Mouse (Mus musculus) left cerebral cortex, postnatal 25 days (tissue): ENCODE data around the gene Tspan18. TPM values are rescaled to one million over a fixed set of nuclear protein-coding genes. Genes with fewer than 3 reads are reported as not detected.

Experiments
- DNase-seq, 2 experiments: peaks; one replicate each; pipeline ENCODE4 v3.0.0; 2022; ENCODE audit warnings: low spot score in 2 of 2, mixed read lengths in 1 of 2
- intact Hi-C: fragments of 180-260 bp; cut with DNase I; formaldehyde crosslinking; loops from one replicate; pipeline ENCODE4 v1.15.1; 2025
- total RNA-seq, 2 experiments: library from RNA; stranded (reverse); gene quantifications; 2 replicates each; pipeline ENCODE4 v1.2.3; 2021

The Tspan18 gene
- total RNA-seq, 2 experiments from 2014 or later = 1.9 to 2.2 TPM

DNA sequence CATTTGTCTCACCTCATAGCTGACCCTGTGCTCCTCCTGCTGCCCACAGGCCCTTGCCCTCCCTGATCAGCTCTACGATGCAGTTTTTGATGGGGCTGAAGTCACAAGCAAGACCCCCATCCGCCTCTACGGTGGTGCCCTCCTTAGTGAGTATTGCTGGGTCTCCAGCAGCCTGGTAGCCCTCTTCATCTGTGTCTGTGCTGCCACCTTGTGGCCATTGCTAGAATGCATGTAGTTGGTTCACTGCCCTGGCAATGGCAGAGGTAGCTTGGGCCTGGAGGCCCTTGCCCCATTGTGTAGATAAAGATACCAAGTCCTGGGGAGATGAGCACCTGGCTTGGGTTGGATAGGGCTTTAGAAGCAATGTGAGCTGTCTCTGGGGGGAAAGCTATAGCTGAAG lies 135.5 kb downstream of the Tspan18 start:
- peak; percentile 90 to 91 for DNase-seq
- intact Hi-C loops = loop anchor here (1.0 to 5.0 kb wide), 2 partner anchors 130 to 297 kb away; no protein-coding TSS in a partner anchor

- intact Hi-C loops = no loop called here
- DNase-seq = no peak
Observed at GRCm38 (mm10) chr2:93193806-93194205, 140.5 kb downstream of the Tspan18 start.

GRCm38 (mm10) chr2:93192671-93193080 lies 141.6 kb downstream of the Tspan18 start:
- intact Hi-C loops = no loop called here
- no peak for DNase-seq

GRCm38 (mm10) chr2:93192182-93192560 lies 142.1 kb downstream of the Tspan18 start:
- no peak for DNase-seq
- intact Hi-C loops = no loop called here

DNA sequence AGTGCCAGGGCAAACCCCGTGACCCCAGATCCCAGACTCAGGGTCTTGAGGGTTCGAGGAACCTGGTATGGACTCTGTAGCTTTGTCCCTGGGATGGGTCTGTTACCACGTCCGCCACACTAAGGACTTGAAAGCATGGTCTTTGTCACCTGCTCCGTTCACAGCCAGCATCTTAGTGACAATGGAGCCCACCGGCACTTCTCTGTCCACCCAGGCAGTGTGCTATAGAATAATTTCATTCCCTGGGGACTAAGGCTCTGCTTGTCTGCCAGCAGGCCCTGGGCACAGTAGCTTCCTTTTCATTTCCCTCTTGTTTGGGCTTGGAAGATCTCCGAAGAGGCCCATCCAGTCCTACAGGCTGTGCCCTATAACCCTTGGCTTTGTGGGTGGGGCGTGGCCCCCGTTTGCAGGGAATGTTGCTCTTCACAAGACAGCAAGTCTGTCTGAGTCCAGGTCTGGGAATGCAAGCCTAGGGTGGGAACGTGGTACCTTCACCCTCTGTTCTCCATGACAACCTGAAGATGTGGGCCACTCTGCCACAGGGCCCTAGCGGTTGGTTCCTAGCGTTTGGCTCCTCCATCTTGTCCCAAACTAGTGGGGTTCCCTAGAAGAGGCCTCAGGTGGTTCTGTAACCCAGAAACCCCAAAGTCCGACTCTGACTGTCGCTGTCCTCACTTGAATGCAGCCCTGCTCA lies 142.7 kb downstream of the Tspan18 start:
- DNase-seq = no peak
- intact Hi-C loops = no loop called here

DNA sequence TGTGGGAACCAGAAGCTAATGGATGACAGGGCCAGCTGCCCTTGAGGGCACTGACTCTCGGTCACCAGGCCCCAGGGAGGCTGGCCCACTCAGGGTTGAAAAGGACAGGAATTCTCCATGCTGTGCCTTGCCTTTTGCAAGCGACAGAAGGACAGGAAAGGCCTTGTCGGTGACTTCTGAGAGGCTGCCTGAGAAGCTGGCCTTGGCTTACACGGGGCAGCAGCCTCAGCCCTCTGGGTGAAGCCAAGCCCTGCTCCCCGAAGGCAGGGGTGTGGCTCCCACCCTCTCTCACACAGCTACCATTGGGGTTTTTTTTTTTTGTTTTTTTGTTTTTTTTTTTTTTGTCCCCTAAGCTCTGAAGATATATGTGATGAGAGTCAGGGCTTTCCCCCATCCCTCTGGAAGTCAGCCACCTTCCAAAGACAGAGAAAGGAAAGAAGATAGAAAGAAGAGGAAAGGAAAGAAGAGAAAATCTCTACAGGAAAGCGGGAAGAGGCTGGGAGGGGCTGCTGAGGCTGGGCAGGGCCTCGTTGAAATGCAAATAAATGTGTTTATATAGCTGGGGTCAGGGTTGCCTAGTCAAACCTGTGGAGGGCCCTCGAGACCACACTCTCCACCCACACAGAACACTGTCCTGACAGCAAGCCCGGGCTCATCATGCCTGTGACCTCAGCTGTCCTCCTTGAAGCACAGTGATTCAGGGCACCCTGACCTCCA lies 143.4 kb downstream of the Tspan18 start:
- intact Hi-C loops = no loop called here
- DNase-seq = no peak

GRCm38 (mm10) chr2:93188761-93189458 lies 145.4 kb downstream of the Tspan18 start:
- DNase-seq = no peak
- intact Hi-C loops = loop anchor here (2.0 kb wide), 1 partner anchor 120 kb away; no protein-coding TSS in a partner anchor

DNA sequence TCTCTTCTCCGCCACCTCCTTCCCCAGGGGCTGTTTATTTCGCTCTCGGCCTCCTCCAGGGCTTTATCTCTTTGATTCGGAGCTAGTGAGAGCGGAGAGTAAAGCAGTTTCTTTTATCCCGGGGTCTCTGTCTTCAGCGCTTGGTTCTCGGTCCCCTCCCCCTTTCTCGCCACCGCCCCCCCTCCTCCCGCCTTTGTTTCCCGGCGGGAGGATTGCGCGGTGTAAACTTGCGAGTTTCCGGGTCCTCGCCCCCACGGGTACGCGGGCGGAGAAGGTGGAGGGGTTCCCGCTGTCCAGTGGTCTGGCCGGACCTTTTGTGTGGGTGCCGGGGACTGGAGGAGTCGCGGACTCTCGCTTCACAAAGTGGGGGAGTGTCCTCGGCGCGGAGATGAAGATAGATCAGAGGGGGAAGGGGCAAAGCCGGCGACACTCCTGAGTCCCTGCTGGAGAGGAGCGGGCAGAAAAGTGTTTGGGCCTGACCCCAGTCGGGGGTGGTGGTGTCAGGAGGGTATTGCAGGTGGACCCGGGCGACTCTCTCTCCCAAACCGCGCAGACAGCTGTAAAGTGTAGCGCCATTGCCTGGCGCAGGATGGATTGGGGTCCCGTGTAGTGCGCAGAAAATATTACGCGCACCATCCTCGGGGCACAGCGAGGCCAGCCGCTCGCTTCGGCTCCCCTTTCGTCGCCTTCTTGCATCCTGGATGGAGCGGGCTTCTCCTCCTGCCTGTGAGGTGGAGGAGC lies 146.1 kb downstream of the Tspan18 start:
- intact Hi-C loops = loop anchor here (2.0 kb wide), 1 partner anchor 119 kb away; no protein-coding TSS in a partner anchor
- DNase-seq = no peak

GRCm38 (mm10) chr2:93187323-93187996 lies 146.8 kb downstream of the Tspan18 start, which contains the start of gene Trp53i11:
Gene Trp53i11, plus strand, starts transcription at chr2:93187548.
- intact Hi-C loops = no loop called here
- DNase-seq = peak; percentile 63 to 66

GRCm38 (mm10) chr2:93182859-93183258 lies 151.4 kb downstream of the Tspan18 start:
- intact Hi-C loops = no loop called here
- DNase-seq = peak in 1 of 2 experiments; percentile 74

DNA sequence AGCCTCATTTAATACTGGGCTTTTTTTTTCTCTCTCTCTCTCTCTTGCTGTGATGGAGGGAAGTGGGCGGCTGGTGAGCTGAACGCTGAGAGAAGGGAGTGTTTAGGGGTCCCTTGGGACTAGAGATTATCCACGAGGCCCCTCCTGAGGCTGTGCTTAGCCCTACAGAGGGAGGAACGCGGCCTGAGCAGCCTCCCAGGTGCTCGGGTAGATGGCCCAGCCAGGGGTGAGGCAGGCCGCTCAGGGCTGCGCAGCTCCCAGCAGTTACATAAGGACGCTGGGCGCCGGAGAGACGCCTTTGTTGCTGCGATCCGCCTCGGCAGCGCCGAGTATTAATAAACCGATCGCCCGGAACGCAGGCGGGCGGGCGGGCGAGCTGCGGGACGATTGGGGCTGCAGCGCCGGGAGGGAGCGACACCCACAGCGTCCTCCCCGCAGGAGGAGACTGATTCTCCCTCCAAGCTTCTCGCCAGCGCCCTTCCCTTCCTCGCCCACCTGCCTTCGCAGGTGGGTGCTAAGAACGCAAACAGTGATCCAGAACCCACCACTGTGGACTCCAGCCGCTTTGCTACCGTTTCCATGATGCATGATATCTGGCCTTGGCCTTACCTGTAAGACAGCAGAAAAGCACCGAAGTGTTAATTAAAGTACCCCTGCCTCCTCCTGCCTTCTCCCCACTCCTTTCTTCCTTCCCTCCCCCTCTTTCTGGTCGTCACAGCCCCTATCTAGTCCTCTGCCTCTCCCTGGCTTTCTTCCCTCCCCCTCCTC lies 154.0 kb downstream of the Tspan18 start:
- peak; percentile 82 to 83 for DNase-seq
- intact Hi-C loops = loop anchor here (2.0 kb wide), 1 partner anchor 95 kb away; no protein-coding TSS in a partner anchor

GRCm38 (mm10) chr2:93179603-93180002 lies 154.7 kb downstream of the Tspan18 start:
- no peak for DNase-seq
- intact Hi-C loops = loop anchor here (2.0 kb wide), 1 partner anchor 95 kb away; no protein-coding TSS in a partner anchor

GRCm38 (mm10) chr2:93178313-93178677 lies 156.0 kb downstream of the Tspan18 start:
- DNase-seq = no peak
- intact Hi-C loops = no loop called here

DNA sequence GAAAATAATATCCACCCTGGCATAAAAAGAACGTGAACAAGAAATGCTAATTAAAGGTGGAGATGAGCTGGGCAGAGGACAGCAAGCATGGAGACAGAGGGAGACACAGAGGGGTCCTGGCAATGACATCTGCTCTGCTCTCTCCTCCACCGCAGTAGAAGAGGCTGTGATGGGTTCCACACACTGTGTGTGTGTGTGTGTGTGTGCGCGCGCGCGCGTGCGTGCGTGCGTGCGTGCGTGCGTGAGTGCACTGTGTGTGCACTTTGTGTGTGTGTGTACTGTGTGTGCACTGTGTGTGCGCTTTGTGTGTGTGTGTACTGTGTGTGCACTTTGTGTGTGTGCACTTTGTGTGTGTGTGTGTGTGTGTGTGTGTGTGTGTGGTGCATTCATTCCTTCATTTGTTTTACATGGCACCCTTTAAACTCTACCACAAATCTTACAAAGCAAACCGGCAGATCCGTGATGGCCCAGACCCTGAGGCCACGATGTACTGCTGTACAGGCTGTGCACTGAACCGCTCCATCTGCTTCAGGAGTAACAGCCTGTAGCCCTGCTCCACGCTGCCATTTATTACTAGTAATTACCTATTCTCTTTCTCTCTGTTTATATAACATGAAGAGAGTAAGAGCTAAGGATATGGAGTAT lies 156.5 kb downstream of the Tspan18 start:
- no peak for DNase-seq
- intact Hi-C loops = no loop called here

DNA sequence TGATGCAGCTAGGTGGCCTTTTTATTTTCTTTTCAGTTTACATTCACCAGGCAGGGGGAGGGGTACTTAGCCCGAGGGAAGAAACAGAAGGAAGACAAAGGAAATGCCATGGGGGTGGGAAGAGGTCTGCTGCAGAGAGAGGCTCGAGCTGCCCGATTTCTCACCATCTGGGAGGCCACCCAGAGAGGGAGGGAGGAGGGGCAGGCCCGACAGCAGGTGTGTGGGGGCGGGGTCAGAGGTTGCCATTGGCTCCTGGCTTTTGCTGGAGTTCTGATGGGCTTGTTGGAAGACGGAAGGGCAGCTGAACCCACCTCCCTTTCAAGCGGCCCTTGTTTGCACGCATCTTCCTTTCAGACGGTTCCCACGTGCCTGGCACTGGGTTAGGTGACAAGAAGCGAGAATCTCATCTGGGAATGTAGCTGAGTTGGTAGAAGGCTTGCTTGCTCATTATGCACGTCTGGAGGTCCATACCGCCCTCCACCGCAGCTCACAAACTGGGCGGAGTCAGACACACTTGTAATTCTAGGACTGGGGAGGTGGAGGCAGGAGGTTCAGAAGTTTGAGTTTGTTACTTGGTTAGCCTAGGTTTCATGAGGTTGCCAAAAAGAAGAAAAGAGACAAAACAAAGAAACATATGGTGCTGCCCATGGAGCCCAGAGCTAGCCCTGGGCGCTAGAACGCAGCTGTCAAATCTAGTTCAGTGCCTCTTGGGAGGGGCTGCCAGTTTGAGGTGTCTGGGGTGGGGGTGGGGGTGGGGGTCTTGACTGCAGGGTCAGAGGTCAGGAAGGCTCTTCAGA lies 157.2 kb downstream of the Tspan18 start:
- no peak for DNase-seq
- intact Hi-C loops = no loop called here

DNA sequence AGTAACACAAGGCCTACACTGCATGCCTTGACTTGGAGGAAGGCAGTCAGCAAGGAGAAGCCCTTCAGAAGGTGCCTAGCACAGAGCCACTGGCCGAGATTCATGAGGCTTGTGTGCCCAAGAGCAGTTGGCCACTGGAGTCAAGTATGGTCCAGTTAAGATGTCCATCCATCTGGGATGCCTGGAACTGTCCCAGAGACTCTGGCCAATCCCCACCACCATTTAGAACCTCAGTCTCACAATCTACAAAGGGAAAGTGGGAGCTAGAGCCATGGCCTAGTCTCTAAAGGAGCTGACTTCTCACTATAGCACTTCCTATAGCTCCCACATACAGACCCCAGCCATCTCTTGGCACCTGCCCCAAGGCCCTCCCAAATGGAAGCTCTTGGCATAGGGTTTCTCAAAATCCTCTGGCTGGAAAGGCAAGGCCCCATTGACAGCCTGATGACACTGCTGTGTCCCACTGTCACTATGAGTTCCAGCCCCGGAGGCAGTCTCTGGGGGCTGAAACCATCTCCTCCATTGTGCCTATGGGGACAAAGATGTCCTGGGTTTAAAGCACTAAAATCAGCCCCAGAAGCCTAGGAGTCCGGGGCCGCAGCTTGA lies 158.0 kb downstream of the Tspan18 start:
- intact Hi-C loops = no loop called here
- no peak for DNase-seq

GRCm38 (mm10) chr2:93175721-93176120 lies 158.6 kb downstream of the Tspan18 start:
- intact Hi-C loops = no loop called here
- DNase-seq = no peak
